17 mouse cellular contexts compared by ENCODE assay signal in the genomic region with DNA sequence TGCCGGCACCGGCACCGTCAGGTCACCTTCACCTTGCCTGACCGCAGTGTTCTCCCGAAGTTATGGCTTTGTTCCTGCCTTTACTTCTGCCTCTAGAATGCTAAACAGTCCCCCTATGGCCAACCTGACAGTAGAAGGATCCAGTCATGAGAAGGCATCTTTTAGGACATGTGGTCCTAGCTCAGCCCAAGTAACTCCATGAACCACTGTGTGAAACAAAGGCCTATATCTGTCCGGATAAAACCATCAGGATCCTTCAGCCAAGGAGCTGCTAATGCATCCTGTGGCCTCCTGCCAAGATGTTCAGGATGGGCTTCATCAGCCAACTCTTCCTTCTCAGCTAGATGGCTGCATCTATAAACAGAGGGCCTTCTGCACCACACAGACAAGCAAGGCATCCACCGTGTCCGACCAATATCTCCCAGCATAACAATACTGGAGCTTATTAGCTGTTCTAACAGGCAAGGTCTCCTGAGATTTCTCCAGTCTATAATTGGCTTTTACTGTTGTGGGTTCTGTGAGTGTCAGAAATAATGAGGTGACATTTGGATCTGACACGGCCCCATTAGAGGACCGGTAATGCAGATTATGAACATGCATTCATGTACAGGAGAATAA. TPM values are rescaled to one million over a fixed set of nuclear protein-coding genes. Genes with fewer than 3 reads are reported as not detected.
DNase-seq lines count a peak whose midpoint lies in the region; ATAC-seq lines count a peak whose summit lies in the region.
"Had no signal": no experiment of that assay in that cellular context is flagged by ENCODE, and none has a peak within 500 bp of the region (broad histone marks: within the 10 kb centered on the region; RNA-seq: fewer than 3 reads in every experiment).

No protein-coding gene starts in this region.

- H3K27ac ChIP-seq in hindbrain, embryonic 12.5 days = peak overlapping the region; percentile 52
- no peak overlapping the region for H3K27ac ChIP-seq in hindbrain, embryonic 10.5 days
- peak overlapping the region; percentile 55 for H3K27ac ChIP-seq in neural tube, embryonic 13.5 days (replicated peaks)
- H3K27ac ChIP-seq: heart, embryonic 13.5 days; kidney, postnatal 0 days; liver, embryonic 14.5 days had no signal

- no peak overlapping the region for H3K4me2 ChIP-seq in hindbrain, embryonic 12.5 days (replicated peaks)
- no peak overlapping the region for H3K4me2 ChIP-seq in neural tube, embryonic 13.5 days
- H3K4me2 ChIP-seq: heart, embryonic 13.5 days had no signal

- peak; percentile 53 to 67 for DNase-seq in cerebellum, postnatal 10 days
- DNase-seq in cerebellum, adult 9-11 months = no peak
- DNase-seq in hindbrain, embryonic 10.5 days (ENCODE audit: low spot score) = no peak
- no peak for DNase-seq in neural tube, embryonic 10.5 days (ENCODE audit: extremely low spot score, low spot score)
- DNase-seq in adrenal gland, adult 18-20 months (ENCODE audit: low spot score in 2 of 2) = no peak
- DNase-seq in gastrocnemius, postnatal 10 days = no peak
- DNase-seq: cerebellum, adult 2 months; gastrocnemius, postnatal 36 days; right cerebral cortex, postnatal 4 days; thymus, postnatal 36 days had no signal

- no peaks in the 10 kb centered on the region for H3K36me3 ChIP-seq in hindbrain, embryonic 12.5 days
- H3K36me3 ChIP-seq in hindbrain, embryonic 10.5 days = no peaks in the 10 kb centered on the region
- H3K36me3 ChIP-seq in neural tube, embryonic 13.5 days = no peaks in the 10 kb centered on the region
- H3K36me3 ChIP-seq: heart, embryonic 13.5 days had no signal

- H3K4me3 ChIP-seq in hindbrain, embryonic 12.5 days = no peak overlapping the region
- no peak overlapping the region for H3K4me3 ChIP-seq in hindbrain, embryonic 10.5 days
- H3K4me3 ChIP-seq in neural tube, embryonic 13.5 days = no peak overlapping the region
- H3K4me3 ChIP-seq: heart, embryonic 13.5 days had no signal

- peak; percentile 66; the same call in 1 of the 2 replicates for ATAC-seq in hindbrain, embryonic 12.5 days (ENCODE audit: low FRiP score)
- peak; percentile 56 for ATAC-seq in neural tube, embryonic 13.5 days (ENCODE audit: low read depth)

- WGBS in hindbrain, embryonic 12.5 days = 83% methylated on average over 10 of the region's 10 CpGs
- 91% methylated on average over 10 of the region's 10 CpGs for WGBS in hindbrain, embryonic 10.5 days
- WGBS in neural tube, embryonic 13.5 days = 73% methylated on average over 10 of the region's 10 CpGs

- 0 out of 2 replicates have a peak, but pooled peaks cover 9% of the 10 kb centered on the region for H3K4me1 ChIP-seq in hindbrain, embryonic 12.5 days
- no peaks in the 10 kb centered on the region for H3K4me1 ChIP-seq in hindbrain, embryonic 10.5 days (replicated peaks)
- peaks cover 21% of the 10 kb centered on the region for H3K4me1 ChIP-seq in neural tube, embryonic 13.5 days (replicated peaks)
- H3K4me1 ChIP-seq: heart, embryonic 13.5 days had no signal

- H3K27me3 ChIP-seq in hindbrain, embryonic 12.5 days = no peaks in the 10 kb centered on the region
- no peaks in the 10 kb centered on the region for H3K27me3 ChIP-seq in hindbrain, embryonic 10.5 days (ENCODE audit: insufficient read depth, poor library complexity, severe bottlenecking)
- no peaks in the 10 kb centered on the region for H3K27me3 ChIP-seq in neural tube, embryonic 13.5 days
- H3K27me3 ChIP-seq: heart, embryonic 13.5 days had no signal

- H3K9ac ChIP-seq in hindbrain, embryonic 12.5 days = no peak overlapping the region
- no peak overlapping the region for H3K9ac ChIP-seq in neural tube, embryonic 13.5 days
- H3K9ac ChIP-seq: heart, embryonic 13.5 days; liver, embryonic 14.5 days had no signal

- H3K9me3 ChIP-seq in hindbrain, embryonic 12.5 days (replicated peaks) = no peaks in the 10 kb centered on the region
- no peaks in the 10 kb centered on the region for H3K9me3 ChIP-seq in hindbrain, embryonic 10.5 days
- no peaks in the 10 kb centered on the region for H3K9me3 ChIP-seq in neural tube, embryonic 13.5 days
- H3K9me3 ChIP-seq: heart, embryonic 13.5 days had no signal

RNA-seq across cellular contexts. Expression of gene Plpp4, which starts 40.8 kb away (rescaled TPM):
- polyA plus RNA-seq in hindbrain, embryonic 12.5 days (2016; fragmentation: Nextera tagmentation; extraction: Ambion mirVana) = 2.1 and 2.8 TPM in 2 replicates
- polyA plus RNA-seq in hindbrain, embryonic 10.5 days (2016; fragmentation: Nextera tagmentation; extraction: Ambion mirVana) = 1.4 and 1.6 TPM in 2 replicates
- 2.6 and 3.0 TPM in 2 replicates for polyA plus RNA-seq in neural tube, embryonic 13.5 days (2015; fragmentation: Nextera tagmentation; extraction: Ambion mirVana)
- not detected for total RNA-seq in adrenal gland, adult 18-20 months (2021)
- total RNA-seq in gastrocnemius, postnatal 10 days (2021) = under 1 TPM; 0.70 to 0.82 TPM
- total RNA-seq: CH12.LX; gastrocnemius, postnatal 36 days; hematopoietic stem cell, adult 5-6 weeks had no signal

Comparison
In these comparisons a context has a peak if more than half of its experiments do, and no peak if none do; other contexts are left out.
1. DNase-seq: peak in cerebellum, postnatal 10 days (2 of 2); none in cerebellum, adult 9-11 months (single experiment), hindbrain, embryonic 10.5 days (single experiment), neural tube, embryonic 10.5 days (single experiment), adrenal gland, adult 18-20 months (0 of 2) and gastrocnemius, postnatal 10 days (single experiment).